Mouse (Mus musculus) MEL (cell line): ENCODE measurements around the gene Ngp. TPM values are rescaled to one million over a fixed set of nuclear protein-coding genes. Genes with fewer than 3 reads are reported as not detected.
A peak's percentile ranks its signal among the peaks of the same experiment; 100 is the strongest.

Source experiments
- DNase-seq: peaks from one replicate; pipeline ENCODE4 v3.0.0; 2011; ENCODE audit warnings: low read depth, low spot score
- H3K27ac ChIP-seq: 2 replicates; pipeline ENCODE4 v1.5.1; 2012; ENCODE audit warnings: low read depth, mild to moderate bottlenecking, control low read depth, low read length, moderate library complexity; ENCODE audit not compliant: control insufficient read depth
- H3K27me3 ChIP-seq, 2 experiments: fragments of 150-350 bp in 1 of 2; sonication (generic) in 1 of 2; 2 replicates each; pipeline ENCODE4 v1.6.1; 2012; ENCODE audit warnings: low read length in 2 of 2, mild to moderate bottlenecking in 2 of 2, improper control_type of control experiment in 1 of 2, moderate library complexity in 1 of 2; ENCODE audit not compliant: insufficient read depth in 2 of 2, control insufficient read depth in 1 of 2
- H3K36me3 ChIP-seq, 2 experiments: 2 replicates each; pipeline ENCODE4 v1.6.1; 2012 to 2014; ENCODE audit warnings: low read length in 2 of 2, improper control_type of control experiment in 1 of 2, inconsistent platforms in 1 of 2, mild to moderate bottlenecking in 1 of 2; ENCODE audit not compliant: insufficient read depth in 2 of 2, control insufficient read depth in 1 of 2
- H3K4me1 ChIP-seq, 2 experiments: fragments of 150-350 bp in 1 of 2; sonication (generic) in 1 of 2; 2 replicates each; pipeline ENCODE4 v1.6.1; 2012; ENCODE audit warnings: low read length in 2 of 2, improper control_type of control experiment in 1 of 2, mild to moderate bottlenecking in 1 of 2; ENCODE audit not compliant: insufficient read depth in 2 of 2, control insufficient read depth in 1 of 2
- H3K4me3 ChIP-seq, 2 experiments: fragments of 150-350 bp in 1 of 2; sonication (generic) in 1 of 2; 2 replicates each; pipeline ENCODE4 v1.5.1; 2012; ENCODE audit warnings: low read depth in 2 of 2, low read length in 2 of 2, mild to moderate bottlenecking in 2 of 2, moderate library complexity in 2 of 2, control low read depth in 1 of 2, improper control_type of control experiment in 1 of 2; ENCODE audit not compliant: control insufficient read depth in 1 of 2, insufficient read depth in 1 of 2
- H3K79me2 ChIP-seq: 2 replicates; pipeline ENCODE4 v1.6.1; 2012; ENCODE audit warnings: mild to moderate bottlenecking, low read length, moderate library complexity; ENCODE audit not compliant: control insufficient read depth, poor library complexity, insufficient read depth
- H3K9ac ChIP-seq: 2 replicates; pipeline ENCODE4 v1.6.1; 2012; ENCODE audit warnings: low read depth, mild to moderate bottlenecking, control low read depth, low read length, moderate library complexity; ENCODE audit not compliant: control insufficient read depth, poor library complexity, severe bottlenecking
- H3K9me3 ChIP-seq: fragments of 150-350 bp; sonication (generic); replicated peaks from 2 replicates; pipeline ENCODE4 v1.6.1; 2012; ENCODE audit warnings: mild to moderate bottlenecking, low read length, improper control_type of control experiment, moderate library complexity; ENCODE audit not compliant: insufficient read depth
- CTCF ChIP-seq, 3 experiments: IDR thresholded peaks in 2 of 3; conservative IDR thresholded peaks in 1 of 3; 2 replicates each; pipeline ENCODE4 v1.5.1; 2011 to 2012; ENCODE audit warnings: low read length in 3 of 3, low read depth in 2 of 3, mild to moderate bottlenecking in 2 of 3, improper control_type of control experiment in 1 of 3, inconsistent platforms in 1 of 3, mixed read lengths in 1 of 3, moderate library complexity in 1 of 3; ENCODE audit not compliant: control insufficient read depth in 1 of 3, insufficient read depth in 1 of 3, poor library complexity in 1 of 3, severe bottlenecking in 1 of 3
- ELF1 ChIP-seq: IDR thresholded peaks from 2 replicates; pipeline ENCODE4 v1.6.1; 2014; ENCODE audit warnings: low read depth, mild to moderate bottlenecking, inconsistent platforms, low read length, improper control_type of control experiment, moderate library complexity
- EP300 ChIP-seq, 2 experiments: IDR thresholded peaks; 2 replicates each; pipeline ENCODE4 v1.6.1; 2011; ENCODE audit warnings: improper control_type of control experiment in 2 of 2, low read length in 2 of 2, low read depth in 1 of 2, mild to moderate bottlenecking in 1 of 2
- ETS1 ChIP-seq: IDR thresholded peaks from 2 replicates; pipeline ENCODE4 v1.6.1; 2012; ENCODE audit warnings: low read depth, mild to moderate bottlenecking, inconsistent platforms, low read length, improper control_type of control experiment, moderate library complexity
- GATA1 ChIP-seq: IDR thresholded peaks from 2 replicates; pipeline ENCODE4 v1.6.1; 2011; ENCODE audit warnings: low read depth, low read length, improper control_type of control experiment
- JUND ChIP-seq: IDR thresholded peaks from 2 replicates; pipeline ENCODE4 v1.6.1; 2011; ENCODE audit warnings: low read depth, mild to moderate bottlenecking, improper control_type of control experiment, low read length
- MAX ChIP-seq: IDR thresholded peaks from 2 replicates; pipeline ENCODE4 v1.6.1; 2011; ENCODE audit warnings: low read length, improper control_type of control experiment
- MYC ChIP-seq: IDR thresholded peaks from 2 replicates; pipeline ENCODE4 v1.6.1; 2011; ENCODE audit warnings: low read depth, mild to moderate bottlenecking, low read length, improper control_type of control experiment, moderate library complexity
- NELFE ChIP-seq: IDR thresholded peaks from 2 replicates; pipeline ENCODE4 v1.6.1; 2011; ENCODE audit warnings: low read depth, low read length, improper control_type of control experiment
- NRF1 ChIP-seq: IDR thresholded peaks from 2 replicates; pipeline ENCODE4 v1.6.1; 2014; ENCODE audit warnings: low read depth, mild to moderate bottlenecking, inconsistent platforms, low read length, improper control_type of control experiment, moderate library complexity; ENCODE audit not compliant: poor library complexity, insufficient read depth, severe bottlenecking
- POLR2A ChIP-seq, 2 experiments: IDR thresholded peaks; 2 replicates each; pipeline ENCODE4 v1.6.1; 2011 to 2012; ENCODE audit warnings: low read length in 2 of 2, mild to moderate bottlenecking in 2 of 2, control low read depth in 1 of 2, improper control_type of control experiment in 1 of 2, low read depth in 1 of 2, moderate library complexity in 1 of 2; ENCODE audit not compliant: control insufficient read depth in 1 of 2, insufficient read depth in 1 of 2, poor library complexity in 1 of 2
- RAD21 ChIP-seq: IDR thresholded peaks from 2 replicates; pipeline ENCODE4 v1.6.1; 2011; ENCODE audit warnings: mild to moderate bottlenecking, low read depth, low read length, improper control_type of control experiment
- SIN3A ChIP-seq: IDR thresholded peaks from 2 replicates; pipeline ENCODE4 v1.6.1; 2012; ENCODE audit warnings: low read length, improper control_type of control experiment, inconsistent platforms
- TAL1 ChIP-seq: IDR thresholded peaks from 2 replicates; pipeline ENCODE4 v1.6.1; 2012; ENCODE audit warnings: mild to moderate bottlenecking, inconsistent platforms, low read length, moderate library complexity, mixed read lengths
- TCF12 ChIP-seq: IDR thresholded peaks from 2 replicates; pipeline ENCODE4 v1.6.1; 2014; ENCODE audit warnings: low read depth, mild to moderate bottlenecking, inconsistent platforms, low read length, improper control_type of control experiment, moderate library complexity
- ZC3H11A ChIP-seq: IDR thresholded peaks from 2 replicates; pipeline ENCODE4 v1.6.1; 2012; ENCODE audit warnings: low read depth, mild to moderate bottlenecking, inconsistent platforms, low read length, improper control_type of control experiment
- polyA plus RNA-seq, 2 experiments: library from polyadenylated mRNA; stranded (reverse) in 1 of 2; unstranded in 1 of 2; fragments of >175 nt in 1 of 2; fragments of >200 nt in 1 of 2; gene quantifications; 2 replicates each; pipeline versions ENCODE4 v1.2.1 to v1.2.4; 2012; ENCODE audit warnings: low replicate concordance in 2 of 2, low read depth in 1 of 2; ENCODE audit not compliant: insufficient read length in 2 of 2, insufficient read depth in 1 of 2, missing spikeins in 1 of 2
- total RNA-seq: library from RNA; depleted of rRNA; stranded (reverse); fragments of 300-350 nt; gene quantifications from 2 replicates; pipeline ENCODE4 v1.2.3, GENCODE M21; 2012

Ngp gene
- total and polyA plus RNA-seq, 3 experiments, result not detected

DNA sequence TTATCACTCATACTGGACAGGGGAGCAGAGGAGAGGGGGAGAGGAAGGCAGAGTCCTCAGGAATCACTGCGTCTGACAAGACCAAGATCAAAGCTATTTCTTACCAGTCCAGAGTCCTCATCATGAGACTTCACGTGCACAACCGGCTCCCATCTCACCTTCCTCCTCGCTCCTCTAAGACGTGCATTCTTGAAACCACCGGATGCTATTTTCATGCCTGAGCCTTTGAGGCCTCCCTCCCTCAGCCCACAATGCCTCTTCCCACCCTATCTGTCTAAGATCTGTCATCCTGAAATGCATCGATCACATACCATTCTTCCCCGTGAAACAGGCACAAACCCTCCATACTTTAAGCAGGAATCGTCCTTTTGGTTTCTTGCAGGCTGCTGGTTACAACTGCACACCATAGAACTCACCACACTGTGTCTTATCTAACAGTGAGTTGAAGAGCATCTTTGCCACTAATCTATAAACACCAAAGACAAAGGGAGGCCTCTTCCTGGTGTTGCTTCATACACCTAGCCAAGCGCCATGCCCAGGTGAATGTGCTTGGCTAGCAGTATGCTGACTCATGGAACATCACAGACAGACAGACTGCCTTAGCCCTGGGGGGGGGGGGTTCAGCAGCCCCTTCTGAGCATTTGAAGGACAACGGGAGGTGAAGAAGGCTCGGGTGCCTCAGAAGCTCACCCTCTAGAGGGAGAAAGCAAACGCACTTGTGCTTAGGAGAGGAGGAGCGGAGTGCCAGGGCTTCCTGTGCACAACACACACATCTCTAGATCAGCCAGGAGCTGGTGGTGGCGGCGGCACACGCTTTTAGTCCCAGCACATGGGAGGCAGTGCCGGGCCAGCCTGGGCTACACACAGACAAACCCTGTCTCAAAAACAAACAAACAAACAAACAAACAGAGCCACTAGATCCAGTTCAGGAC, 41.6 kb downstream of the Ngp start:
- peak; percentile 55 for DNase-seq
- Histone ChIP-seq H3K79me2 (no peaks in the 10 kb centered on the region), H3K9ac (no peak overlapping the region), H3K27me3 (no peaks in the 10 kb centered on the region), H3K4me3 (no peak overlapping the region)
- TF ChIP-seq SIN3A (0 out of 2 replicates have a peak, but pooled peaks have one; percentile 26), CTCF (IDR thresholded peaks at IDR 0.05 in 2 of 3, conservative IDR thresholded peaks at IDR 0.05 in 1 of 3; ENCODE audit: control insufficient read depth in 1 of 3, insufficient read depth in 1 of 3, low read depth in 2 of 3, low read length in 3 of 3, poor library complexity in 1 of 3, severe bottlenecking in 1 of 3) (no peak), TCF12 (peak; percentile 32; the same call in 1 of the 2 replicates), EP300 (IDR thresholded peaks at IDR 0.05; ENCODE audit: low read depth in 1 of 2, low read length in 2 of 2) (peak; percentile 59 to 67; a peak in 3 of 4 replicates), ELF1 (0 out of 2 replicates have a peak, but pooled peaks have one; percentile 16), TAL1 (0 out of 2 replicates have a peak, but pooled peaks have one; percentile 15), RAD21 (no peak), GATA1 (peak; percentile 75; the same call in 1 of the 2 replicates)
- TF ChIP-seq, all 39 proteins: peak for 6
- Histone ChIP-seq H3K4me1 (peaks cover 18 to 37% of the 10 kb centered on the region in 2 experiments), H3K9me3 (no peaks in the 10 kb centered on the region), H3K36me3 (peaks cover 0 to 28% of the 10 kb centered on the region in 2 experiments; a peak in 2 of 4 replicates), H3K27ac (peak overlapping the region; percentile 31; the same call in 1 of the 2 replicates)

DNA sequence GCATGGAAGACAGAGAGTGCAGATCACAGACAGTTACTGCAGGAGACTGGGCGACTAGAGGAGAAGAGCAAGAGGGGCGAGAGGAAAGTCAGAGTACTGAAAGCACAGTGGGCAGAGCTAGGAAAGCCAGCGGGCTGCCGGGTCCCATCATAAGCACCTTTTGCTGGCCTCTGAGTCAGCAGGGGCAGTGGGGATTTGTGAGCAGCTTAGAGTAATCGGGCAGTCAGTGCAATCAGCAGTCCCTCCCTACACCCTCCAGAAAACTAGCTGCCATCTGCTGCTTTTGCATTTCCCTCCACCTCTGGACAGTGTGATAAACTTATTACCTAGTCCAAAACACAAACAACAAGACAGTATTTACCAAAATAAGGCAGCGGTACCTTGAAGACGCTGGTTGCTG, 42.8 kb downstream of the Ngp start:
- no peak overlapping the region for H3K27ac ChIP-seq
- H3K9me3 ChIP-seq, result no peaks in the 10 kb centered on the region
- H3K9ac ChIP-seq, result no peak overlapping the region
- H3K36me3 ChIP-seq, result peaks cover 0 to 28% of the 10 kb centered on the region in 2 experiments; a peak in 2 of 4 replicates
- no peak for DNase-seq
- TF ChIP-seq POLR2A (IDR thresholded peaks at IDR 0.05; ENCODE audit: control insufficient read depth in 1 of 2, insufficient read depth in 1 of 2, low read depth in 1 of 2, low read length in 2 of 2, poor library complexity in 1 of 2), result no peak
- TF ChIP-seq ZC3H11A, result no peak
- TF ChIP-seq SIN3A, result no peak
- no peak for TF ChIP-seq NRF1
- no peak for TF ChIP-seq TAL1
- TF ChIP-seq ELF1, result no peak
- TF ChIP-seq RAD21, result no peak
- TF ChIP-seq JUND, result no peak
- TF ChIP-seq NELFE, result no peak
- no peak for TF ChIP-seq MYC
- no peak for TF ChIP-seq ETS1
- no peak for TF ChIP-seq MAX
- TF ChIP-seq, all 39 proteins: peak for 0
- Histone ChIP-seq H3K4me3 (no peak overlapping the region), H3K79me2 (no peaks in the 10 kb centered on the region), H3K27me3 (no peaks in the 10 kb centered on the region), H3K4me1 (peaks cover 18 to 37% of the 10 kb centered on the region in 2 experiments)
